Mouse (Mus musculus) ES-E14 (cell line): ENCODE data around the gene AB124611.
"Not testable (repeated sequence)": the region's sequence is repeated elsewhere in the genome, so short reads cannot be mapped to it uniquely, and the experiment has no call there.

Experiments
- HCFC1 ChIP-seq: IDR thresholded peaks from 2 replicates; pipeline ENCODE4 v1.6.1; 2012; ENCODE audit warnings: low read length, inconsistent platforms, borderline replicate concordance; ENCODE audit not compliant: insufficient read depth
- MAFK ChIP-seq: IDR thresholded peaks from 2 replicates; pipeline ENCODE4 v1.6.1; 2014; ENCODE audit warnings: mild to moderate bottlenecking, low read depth, low read length, inconsistent platforms; ENCODE audit not compliant: insufficient read depth

GRCm38 (mm10) chr9:21518690-21519089, 7.3 kb upstream of the AB124611 start:
- not testable (repeated sequence) for TF ChIP-seq HCFC1, MAFK
